Mouse (Mus musculus) frontal cortex, postnatal 10 days (tissue): Measurements from ENCODE around the gene Agxt2.

Source experiments
- DNase-seq, 2 experiments: peaks; one replicate each; pipeline ENCODE4 v3.0.0; 2022; ENCODE audit warnings: low spot score in 2 of 2, mixed read lengths in 1 of 2

Gene Agxt2

GRCm38 (mm10) chr15:10426545-10427266 is 68.4 kb downstream of the Agxt2 start:
- DNase-seq: no peak

- DNase-seq: no peak
These were observed 78.6 kb downstream of the Agxt2 start for GRCm38 (mm10) chr15:10436893-10437292.

GRCm38 (mm10) chr15:10439963-10440362 is 81.6 kb downstream of the Agxt2 start:
- no peak for DNase-seq

GRCm38 (mm10) chr15:10441493-10441892 is 83.2 kb downstream of the Agxt2 start:
- DNase-seq: no peak

- no peak for DNase-seq
These were observed 83.9 kb downstream of the Agxt2 start for GRCm38 (mm10) chr15:10442275-10442674.

GRCm38 (mm10) chr15:10447102-10447501 is 88.8 kb downstream of the Agxt2 start:
- no peak for DNase-seq
